Mouse (Mus musculus): ENCODE measurements around the gene Sys1.

Sys1 gene

GRCm38 (mm10) chr2:164456864-164457300, at the start of gene Sys1:
Gene Sys1 (plus strand): TSS chr2:164456964.
- DNase-seq (ENCODE audit: low read depth, low spot score): peak; percentile 53
- H3K27me3 ChIP-seq (ENCODE audit: control insufficient read depth, insufficient read depth, low read length, poor library complexity, severe bottlenecking): no peaks in the 10 kb centered on the region
- no peaks in the 10 kb centered on the region; the same call in 1 of the 2 replicates for H3K36me3 ChIP-seq (ENCODE audit: control insufficient read depth, insufficient read depth, low read length, poor library complexity, severe bottlenecking)

GRCm38 (mm10) chr2:164407708-164408107, 49.1 kb upstream of the Sys1 start:
- DNase-seq (ENCODE audit: low read depth, low spot score): peak; percentile 77
- Histone ChIP-seq H3K27me3 (ENCODE audit: control insufficient read depth, insufficient read depth, low read length, poor library complexity, severe bottlenecking) (no peaks in the 10 kb centered on the region), H3K36me3 (ENCODE audit: control insufficient read depth, insufficient read depth, low read length, poor library complexity, severe bottlenecking) (no peaks in the 10 kb centered on the region)

DNA sequence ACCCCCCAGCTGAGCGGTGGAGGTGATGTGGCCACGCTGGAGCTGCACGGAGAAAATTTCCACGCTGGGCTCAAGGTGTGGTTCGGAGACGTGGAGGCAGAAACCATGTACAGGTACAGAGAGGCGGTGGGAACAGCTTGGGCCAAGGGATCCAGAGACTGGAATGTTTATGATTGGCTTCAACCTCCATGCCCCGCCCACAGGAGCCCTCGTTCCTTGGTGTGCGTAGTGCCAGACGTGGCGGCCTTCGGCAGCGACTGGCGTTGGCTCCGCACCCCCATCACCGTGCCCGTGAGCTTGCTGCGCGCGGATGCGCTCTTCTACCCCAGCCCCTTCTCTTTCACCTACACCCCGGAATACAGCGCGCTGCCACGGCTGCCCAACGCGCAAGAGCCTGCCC, 42.6 kb upstream of the Sys1 start:
- no peaks in the 10 kb centered on the region for H3K27me3 ChIP-seq (ENCODE audit: control insufficient read depth, insufficient read depth, low read length, poor library complexity, severe bottlenecking)
- H3K36me3 ChIP-seq (ENCODE audit: control insufficient read depth, insufficient read depth, low read length, poor library complexity, severe bottlenecking): no peaks in the 10 kb centered on the region
- no peak for DNase-seq (ENCODE audit: low read depth, low spot score)

- Histone ChIP-seq H3K36me3 (ENCODE audit: control insufficient read depth, insufficient read depth, low read length, poor library complexity, severe bottlenecking) (no peaks in the 10 kb centered on the region), H3K27me3 (ENCODE audit: control insufficient read depth, insufficient read depth, low read length, poor library complexity, severe bottlenecking) (no peaks in the 10 kb centered on the region)
- peak; percentile 64 for DNase-seq (ENCODE audit: low read depth, low spot score)
Measured at GRCm38 (mm10) chr2:164414581-164414980, 42.2 kb upstream of the Sys1 start.

- H3K36me3 ChIP-seq (ENCODE audit: control insufficient read depth, insufficient read depth, low read length, poor library complexity, severe bottlenecking): no peaks in the 10 kb centered on the region
- peak; percentile 77 for DNase-seq (ENCODE audit: low read depth, low spot score)
- H3K27me3 ChIP-seq (ENCODE audit: control insufficient read depth, insufficient read depth, low read length, poor library complexity, severe bottlenecking): no peaks in the 10 kb centered on the region
Measured at GRCm38 (mm10) chr2:164417198-164417597, 39.6 kb upstream of the Sys1 start.

DNA sequence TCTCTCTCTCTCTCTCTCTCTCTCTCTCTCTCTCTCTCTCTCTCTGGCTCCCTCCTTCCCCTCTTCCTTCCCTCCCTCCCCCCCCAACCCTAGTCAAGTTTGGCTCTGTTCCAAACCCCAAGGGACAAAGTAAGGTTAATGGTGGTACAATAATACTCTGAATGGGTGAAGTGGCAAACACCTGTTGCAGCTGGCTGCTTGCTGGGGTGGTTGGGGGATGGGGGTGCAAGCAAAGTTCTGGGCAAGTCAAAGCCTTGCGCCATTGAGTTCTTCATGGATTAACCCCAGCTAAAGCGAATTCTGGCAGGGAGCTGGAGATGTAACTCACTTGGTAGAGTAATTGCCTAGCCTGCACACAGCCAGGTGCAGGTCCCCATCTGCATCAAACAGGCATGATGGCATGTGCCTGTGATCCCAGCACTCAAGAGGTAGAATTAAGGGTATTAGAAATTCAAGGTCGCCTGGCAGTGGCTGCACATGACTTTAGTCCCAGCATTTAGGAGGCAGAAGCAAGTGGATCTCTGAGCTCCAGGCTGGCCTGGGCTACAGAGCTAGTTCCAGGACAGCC, 38.4 kb upstream of the Sys1 start:
- H3K27me3 ChIP-seq (ENCODE audit: control insufficient read depth, insufficient read depth, low read length, poor library complexity, severe bottlenecking): no peaks in the 10 kb centered on the region
- H3K36me3 ChIP-seq (ENCODE audit: control insufficient read depth, insufficient read depth, low read length, poor library complexity, severe bottlenecking): no peaks in the 10 kb centered on the region
- DNase-seq (ENCODE audit: low read depth, low spot score): no peak

DNA sequence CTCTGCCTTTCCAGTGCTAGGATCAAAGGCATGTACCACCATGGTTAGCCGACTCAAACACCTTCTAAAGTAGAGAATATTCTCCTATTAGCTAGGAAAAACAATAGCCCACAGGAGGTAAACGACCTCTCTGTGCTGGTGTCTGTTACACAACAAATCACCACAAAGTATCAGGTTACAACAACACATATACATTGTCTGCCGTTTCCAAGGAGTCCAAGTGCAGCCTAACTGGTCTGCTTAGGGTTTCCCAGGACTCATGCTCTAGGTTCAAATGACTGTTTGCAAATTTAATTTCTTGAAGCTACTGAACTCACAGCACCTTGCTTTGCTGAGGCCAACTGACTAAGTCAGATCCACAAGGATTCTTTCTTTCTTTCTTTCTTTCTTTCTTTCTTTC, 37.3 kb upstream of the Sys1 start:
- peaks cover 2% of the 10 kb centered on the region; the same call in 1 of the 2 replicates for H3K36me3 ChIP-seq (ENCODE audit: control insufficient read depth, insufficient read depth, low read length, poor library complexity, severe bottlenecking)
- DNase-seq (ENCODE audit: low read depth, low spot score): no peak
- H3K27me3 ChIP-seq (ENCODE audit: control insufficient read depth, insufficient read depth, low read length, poor library complexity, severe bottlenecking): no peaks in the 10 kb centered on the region

DNA sequence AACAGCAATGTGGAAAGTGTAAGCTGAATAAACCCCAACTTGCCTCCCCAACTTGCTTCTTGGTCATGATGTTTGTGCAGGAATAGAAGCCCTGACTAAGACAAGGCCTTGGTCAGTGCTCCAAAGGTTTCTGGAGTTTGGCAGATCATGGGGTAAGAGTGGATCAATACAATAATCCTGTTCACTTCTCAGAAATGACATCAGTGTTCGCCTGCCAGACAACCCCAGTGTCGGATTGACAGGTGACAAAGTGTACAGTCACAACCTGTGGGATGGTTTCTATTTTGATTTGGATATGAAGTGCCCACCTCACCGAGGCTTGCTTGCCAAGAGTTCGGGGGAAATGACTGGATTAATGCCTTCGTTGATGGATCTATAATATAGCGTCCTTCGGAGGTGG, 35.5 kb upstream of the Sys1 start:
- Histone ChIP-seq H3K36me3 (ENCODE audit: control insufficient read depth, insufficient read depth, low read length, poor library complexity, severe bottlenecking) (peaks cover 10% of the 10 kb centered on the region), H3K27me3 (ENCODE audit: control insufficient read depth, insufficient read depth, low read length, poor library complexity, severe bottlenecking) (no peaks in the 10 kb centered on the region)
- DNase-seq (ENCODE audit: low read depth, low spot score): no peak

GRCm38 (mm10) chr2:164421979-164422378, 34.8 kb upstream of the Sys1 start:
- DNase-seq (ENCODE audit: low read depth, low spot score): no peak
- peaks cover 12% of the 10 kb centered on the region for H3K36me3 ChIP-seq (ENCODE audit: control insufficient read depth, insufficient read depth, low read length, poor library complexity, severe bottlenecking)
- H3K27me3 ChIP-seq (ENCODE audit: control insufficient read depth, insufficient read depth, low read length, poor library complexity, severe bottlenecking): no peaks in the 10 kb centered on the region

- Histone ChIP-seq H3K27me3 (ENCODE audit: control insufficient read depth, insufficient read depth, low read length, poor library complexity, severe bottlenecking) (no peaks in the 10 kb centered on the region), H3K36me3 (ENCODE audit: control insufficient read depth, insufficient read depth, low read length, poor library complexity, severe bottlenecking) (peaks cover 12% of the 10 kb centered on the region)
- DNase-seq (ENCODE audit: low read depth, low spot score): peak; percentile 89
Measured at GRCm38 (mm10) chr2:164422675-164423393, 33.9 kb upstream of the Sys1 start.

- peaks cover 16% of the 10 kb centered on the region for H3K36me3 ChIP-seq (ENCODE audit: control insufficient read depth, insufficient read depth, low read length, poor library complexity, severe bottlenecking)
- DNase-seq (ENCODE audit: low read depth, low spot score): no peak
- no peaks in the 10 kb centered on the region for H3K27me3 ChIP-seq (ENCODE audit: control insufficient read depth, insufficient read depth, low read length, poor library complexity, severe bottlenecking)
Measured at GRCm38 (mm10) chr2:164423464-164423863, 33.3 kb upstream of the Sys1 start.

- no peak for DNase-seq (ENCODE audit: low read depth, low spot score)
- no peaks in the 10 kb centered on the region for H3K27me3 ChIP-seq (ENCODE audit: control insufficient read depth, insufficient read depth, low read length, poor library complexity, severe bottlenecking)
- H3K36me3 ChIP-seq (ENCODE audit: control insufficient read depth, insufficient read depth, low read length, poor library complexity, severe bottlenecking): peaks cover 21% of the 10 kb centered on the region
Measured at GRCm38 (mm10) chr2:164424406-164424805, 32.4 kb upstream of the Sys1 start.

DNA sequence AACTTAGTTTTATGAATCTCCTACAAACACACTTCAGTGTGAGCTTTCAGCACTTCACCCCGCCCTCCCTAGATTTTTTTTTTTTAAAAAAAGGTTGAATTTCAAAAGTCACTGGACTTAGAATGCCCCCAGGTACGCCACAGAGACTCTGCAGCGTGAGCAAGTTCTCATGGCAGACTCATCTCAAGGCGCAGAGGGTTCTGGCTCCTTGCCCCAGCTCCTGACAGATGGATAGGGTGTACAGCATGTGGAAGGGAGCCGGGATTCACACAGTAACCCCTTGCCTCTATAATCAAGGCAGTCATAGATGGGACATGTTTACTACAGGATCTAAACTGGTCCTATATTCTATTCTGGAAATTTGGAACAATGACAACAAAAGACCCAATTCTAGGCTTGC, 31.4 kb upstream of the Sys1 start:
- no peaks in the 10 kb centered on the region for H3K27me3 ChIP-seq (ENCODE audit: control insufficient read depth, insufficient read depth, low read length, poor library complexity, severe bottlenecking)
- H3K36me3 ChIP-seq (ENCODE audit: control insufficient read depth, insufficient read depth, low read length, poor library complexity, severe bottlenecking): peaks cover 24% of the 10 kb centered on the region
- DNase-seq (ENCODE audit: low read depth, low spot score): no peak

GRCm38 (mm10) chr2:164426121-164426520, 30.6 kb upstream of the Sys1 start:
- Histone ChIP-seq H3K27me3 (ENCODE audit: control insufficient read depth, insufficient read depth, low read length, poor library complexity, severe bottlenecking) (no peaks in the 10 kb centered on the region), H3K36me3 (ENCODE audit: control insufficient read depth, insufficient read depth, low read length, poor library complexity, severe bottlenecking) (peaks cover 27% of the 10 kb centered on the region)
- DNase-seq (ENCODE audit: low read depth, low spot score): no peak

GRCm38 (mm10) chr2:164426952-164427351, 29.8 kb upstream of the Sys1 start:
- no peak for DNase-seq (ENCODE audit: low read depth, low spot score)
- Histone ChIP-seq H3K36me3 (ENCODE audit: control insufficient read depth, insufficient read depth, low read length, poor library complexity, severe bottlenecking) (peaks cover 27% of the 10 kb centered on the region), H3K27me3 (ENCODE audit: control insufficient read depth, insufficient read depth, low read length, poor library complexity, severe bottlenecking) (no peaks in the 10 kb centered on the region)
